Mouse (Mus musculus): ENCODE results near the gene Usp46. TPM values are rescaled to one million over a fixed set of nuclear protein-coding genes. Genes with fewer than 3 reads are reported as not detected.

The Usp46 gene
- total and polyA plus RNA-seq, 3 experiments = 14.5 to 23.6 TPM; not detected in 1

DNA sequence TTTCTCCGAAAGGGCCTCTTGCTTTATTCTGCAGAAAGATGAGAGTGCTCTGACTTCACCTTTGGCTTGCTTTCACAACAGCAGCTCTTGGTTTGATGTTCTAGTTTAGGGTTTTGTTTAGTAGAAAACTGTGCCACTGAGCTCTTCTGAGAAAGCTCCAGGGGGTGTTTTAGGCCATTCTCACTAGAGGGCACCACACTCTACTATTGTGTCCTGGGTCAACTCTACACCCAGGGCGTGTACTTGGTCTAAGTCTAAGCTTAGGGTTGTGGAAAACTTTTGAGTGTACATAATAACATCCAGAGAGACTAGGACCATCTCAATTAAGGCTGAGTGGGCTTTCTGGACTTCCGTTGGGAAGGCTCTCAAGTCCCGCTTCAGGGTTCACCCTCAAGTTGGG, 74.7 kb downstream of the Usp46 start:
- Histone ChIP-seq H3K27ac (ENCODE audit: control insufficient read depth, low read depth, low read length) (no peak overlapping the region), H3K9ac (ENCODE audit: control insufficient read depth, low read depth, low read length, poor library complexity, severe bottlenecking) (no peak overlapping the region), H3K36me3 (ENCODE audit: control insufficient read depth in 1 of 2, insufficient read depth in 2 of 2, low read length in 2 of 2) (peaks cover 0 to under 1% of the 10 kb centered on the region in 2 experiments; a peak in 1 of 4 replicates), H3K27me3 (ENCODE audit: control insufficient read depth in 1 of 2, insufficient read depth in 2 of 2, low read length in 2 of 2) (no peaks in the 10 kb centered on the region), H3K9me3 (replicated peaks; ENCODE audit: insufficient read depth, low read length) (no peaks in the 10 kb centered on the region), H3K4me3 (ENCODE audit: control insufficient read depth in 1 of 2, insufficient read depth in 1 of 2, low read depth in 2 of 2, low read length in 2 of 2) (no peak overlapping the region), H3K79me2 (ENCODE audit: control insufficient read depth, insufficient read depth, low read length, poor library complexity) (no peaks in the 10 kb centered on the region), H3K4me1 (ENCODE audit: control insufficient read depth in 1 of 2, insufficient read depth in 2 of 2, low read length in 2 of 2) (no peaks in the 10 kb centered on the region)
- TF ChIP-seq MYC (IDR thresholded peaks at IDR 0.05; ENCODE audit: low read depth, low read length) (no peak), RAD21 (IDR thresholded peaks at IDR 0.05; ENCODE audit: low read depth, low read length) (peak; percentile 80), SMC3 (IDR thresholded peaks at IDR 0.05; ENCODE audit: low read depth, low read length) (peak; percentile 82), CTCF (IDR thresholded peaks at IDR 0.05 in 2 of 3, conservative IDR thresholded peaks at IDR 0.05 in 1 of 3; ENCODE audit: control insufficient read depth in 1 of 3, insufficient read depth in 1 of 3, low read depth in 2 of 3, low read length in 3 of 3, poor library complexity in 1 of 3, severe bottlenecking in 1 of 3) (peak; percentile 39 to 77 (median 50)), ZC3H11A (IDR thresholded peaks at IDR 0.05; ENCODE audit: low read depth, low read length) (peak; percentile 79)
- DNase-seq (ENCODE audit: low read depth, low spot score) = peak; percentile 38

DNA sequence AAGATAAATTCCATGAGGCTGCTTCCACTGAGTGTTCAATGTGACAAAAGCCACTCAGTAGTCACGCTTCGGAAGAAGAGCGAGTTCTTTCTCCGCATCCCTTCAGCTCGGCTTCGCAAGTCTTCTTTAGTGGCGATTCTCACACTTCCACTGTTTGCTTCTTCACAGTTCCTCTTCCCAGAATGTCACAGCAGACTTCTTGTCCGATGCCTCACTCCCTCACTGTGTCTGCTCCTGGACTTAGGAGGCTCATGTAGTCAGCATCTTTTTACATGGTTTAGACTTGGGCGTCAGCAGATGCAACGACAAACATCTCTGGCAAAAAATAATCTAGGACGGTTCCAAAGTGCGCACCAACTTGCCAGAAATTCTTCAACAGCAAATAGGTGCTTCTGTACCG, 75.9 kb downstream of the Usp46 start:
- H3K9ac ChIP-seq (ENCODE audit: control insufficient read depth, low read depth, low read length, poor library complexity, severe bottlenecking) = no peak overlapping the region
- H3K4me1 ChIP-seq (ENCODE audit: control insufficient read depth in 1 of 2, insufficient read depth in 2 of 2, low read length in 2 of 2) = no peaks in the 10 kb centered on the region
- no peak for DNase-seq (ENCODE audit: low read depth, low spot score)
- no peak overlapping the region for H3K4me3 ChIP-seq (ENCODE audit: control insufficient read depth in 1 of 2, insufficient read depth in 1 of 2, low read depth in 2 of 2, low read length in 2 of 2)
- no peaks in the 10 kb centered on the region for H3K36me3 ChIP-seq (ENCODE audit: control insufficient read depth in 1 of 2, insufficient read depth in 2 of 2, low read length in 2 of 2)
- no peak for TF ChIP-seq POLR2AphosphoS2 (IDR thresholded peaks at IDR 0.05; ENCODE audit: low read length)
- TF ChIP-seq SMC3 (IDR thresholded peaks at IDR 0.05; ENCODE audit: low read depth, low read length) = no peak
- TF ChIP-seq ELF1 (IDR thresholded peaks at IDR 0.05; ENCODE audit: low read depth, low read length) = no peak
- TF ChIP-seq NELFE (IDR thresholded peaks at IDR 0.05; ENCODE audit: low read depth, low read length) = no peak
- TF ChIP-seq CHD1 (IDR thresholded peaks at IDR 0.05; ENCODE audit: low read depth, low read length) = no peak
- TF ChIP-seq MXI1 (IDR thresholded peaks at IDR 0.05; ENCODE audit: low read depth, low read length) = no peak
- no peaks in the 10 kb centered on the region for H3K27me3 ChIP-seq (ENCODE audit: control insufficient read depth in 1 of 2, insufficient read depth in 2 of 2, low read length in 2 of 2)
- H3K27ac ChIP-seq (ENCODE audit: control insufficient read depth, low read depth, low read length) = no peak overlapping the region
- H3K9me3 ChIP-seq (replicated peaks; ENCODE audit: insufficient read depth, low read length) = no peaks in the 10 kb centered on the region
- H3K79me2 ChIP-seq (ENCODE audit: control insufficient read depth, insufficient read depth, low read length, poor library complexity) = no peaks in the 10 kb centered on the region

GRCm38 (mm10) chr5:73989532-73989931, 78.7 kb downstream of the Usp46 start:
- Histone ChIP-seq H3K9ac (ENCODE audit: control insufficient read depth, low read depth, low read length, poor library complexity, severe bottlenecking) (no peak overlapping the region), H3K27ac (ENCODE audit: control insufficient read depth, low read depth, low read length) (no peak overlapping the region), H3K36me3 (ENCODE audit: control insufficient read depth in 1 of 2, insufficient read depth in 2 of 2, low read length in 2 of 2) (no peaks in the 10 kb centered on the region), H3K4me3 (ENCODE audit: control insufficient read depth in 1 of 2, insufficient read depth in 1 of 2, low read depth in 2 of 2, low read length in 2 of 2) (no peak overlapping the region), H3K9me3 (replicated peaks; ENCODE audit: insufficient read depth, low read length) (no peaks in the 10 kb centered on the region), H3K79me2 (ENCODE audit: control insufficient read depth, insufficient read depth, low read length, poor library complexity) (no peaks in the 10 kb centered on the region), H3K4me1 (ENCODE audit: control insufficient read depth in 1 of 2, insufficient read depth in 2 of 2, low read length in 2 of 2) (no peaks in the 10 kb centered on the region), H3K27me3 (ENCODE audit: control insufficient read depth in 1 of 2, insufficient read depth in 2 of 2, low read length in 2 of 2) (no peaks in the 10 kb centered on the region)
- DNase-seq (ENCODE audit: low read depth, low spot score) = no peak
- TF ChIP-seq NRF1 (IDR thresholded peaks at IDR 0.05; ENCODE audit: insufficient read depth, low read depth, low read length, poor library complexity, severe bottlenecking) (no peak), ZKSCAN1 (IDR thresholded peaks at IDR 0.05; ENCODE audit: low read depth, low read length) (no peak), BHLHE40 (IDR thresholded peaks at IDR 0.05; ENCODE audit: borderline replicate concordance, low read depth, low read length) (no peak)

All from MEL (cell line).